Comparison of ENCODE assay signal across 10 mouse cellular contexts in genomic region chr8:84388275-84388674, GRCm38 (mm10). TPM values are rescaled to one million over a fixed set of nuclear protein-coding genes. Genes with fewer than 3 reads are reported as not detected.
DNase-seq lines count a peak whose midpoint lies in the region; ATAC-seq and TF ChIP-seq lines count a peak whose summit lies in the region.
"Had no signal": no experiment of that assay in that cellular context is flagged by ENCODE, and none has a peak within 500 bp of the region (broad histone marks: within the 10 kb centered on the region; RNA-seq: fewer than 3 reads in every experiment).

TSS of gene Cacna1a (plus strand) at chr8:84388440.

- ATAC-seq in liver, embryonic 12.5 days, result no peak
- no peak for ATAC-seq in intestine, postnatal 0 days
- ATAC-seq in midbrain, embryonic 14.5 days (ENCODE audit: low FRiP score, low TSS enrichment), result no peak
- no peak for ATAC-seq in cerebellum, adult (ENCODE audit: insufficient number of reproducible peaks, low FRiP score, low TSS enrichment)

- no peaks in the 10 kb centered on the region for H3K79me2 ChIP-seq in liver, adult 2 months (ENCODE audit: control insufficient read depth, insufficient read depth, low read length)

- peaks cover 7% of the 10 kb centered on the region for H3K4me1 ChIP-seq in liver, adult 2 months (ENCODE audit: control insufficient read depth, insufficient read depth, low read length)
- no peaks in the 10 kb centered on the region for H3K4me1 ChIP-seq in liver, embryonic 12.5 days
- H3K4me1 ChIP-seq in intestine, postnatal 0 days (replicated peaks; ENCODE audit: control insufficient read depth, insufficient read depth, low read length), result no peaks in the 10 kb centered on the region
- no peaks in the 10 kb centered on the region for H3K4me1 ChIP-seq in midbrain, embryonic 14.5 days (ENCODE audit: control insufficient read depth, insufficient read depth, low read length)

- no peak within 1 kb of the TSS for H3K9ac ChIP-seq in liver, adult 2 months (ENCODE audit: low read depth, low read length)
- no peak within 1 kb of the TSS for H3K9ac ChIP-seq in liver, embryonic 12.5 days
- no peak within 1 kb of the TSS for H3K9ac ChIP-seq in intestine, postnatal 0 days (ENCODE audit: low read depth, low read length)
- no peak within 1 kb of the TSS for H3K9ac ChIP-seq in midbrain, embryonic 14.5 days (replicated peaks; ENCODE audit: low read length)
- H3K9ac ChIP-seq: embryonic facial prominence, embryonic 15.5 days had no signal

- no peak for DNase-seq in adrenal gland, adult 8-10 months
- DNase-seq in adrenal gland, postnatal 25 days, result no peak
- DNase-seq in liver, adult 2 months (ENCODE audit: extremely low read depth, low read depth, low spot score), result peak; percentile 58
- DNase-seq in midbrain, embryonic 14.5 days, result no peak
- DNase-seq in embryo, embryonic 10.5 days (ENCODE audit: low spot score), result no peak
- DNase-seq: thymus, postnatal 14 days had no signal

- H3K4me2 ChIP-seq in liver, embryonic 12.5 days, result no peak within 1 kb of the TSS
- 0 out of 2 replicates have a peak within 1 kb of the TSS, but pooled peaks have one; percentile 6 for H3K4me2 ChIP-seq in intestine, postnatal 0 days (replicated peaks; ENCODE audit: low read depth)
- no peak within 1 kb of the TSS for H3K4me2 ChIP-seq in midbrain, embryonic 14.5 days (ENCODE audit: low read length)
- H3K4me2 ChIP-seq: embryonic facial prominence, embryonic 15.5 days had no signal

- H3K4me3 ChIP-seq in liver, adult 2 months (ENCODE audit: insufficient read depth, low read depth, low read length), result no peak within 1 kb of the TSS
- H3K4me3 ChIP-seq in liver, embryonic 12.5 days, result no peak within 1 kb of the TSS
- no peak within 1 kb of the TSS for H3K4me3 ChIP-seq in intestine, postnatal 0 days (ENCODE audit: low read depth, low read length)
- no peak within 1 kb of the TSS for H3K4me3 ChIP-seq in midbrain, embryonic 14.5 days (replicated peaks; ENCODE audit: low read depth, low read length)
- H3K4me3 ChIP-seq: embryonic facial prominence, embryonic 15.5 days had no signal

- WGBS in liver, adult 2 months, result 35% methylated on average over 3 of the region's 3 CpGs
- 57% methylated on average over 3 of the region's 3 CpGs for WGBS in liver, embryonic 12.5 days (ENCODE audit: insufficient replicate concordance)
- WGBS in intestine, postnatal 0 days, result 44% methylated on average over 3 of the region's 3 CpGs
- 82% methylated on average over 3 of the region's 3 CpGs for WGBS in midbrain, embryonic 14.5 days

- no peak for TF ChIP-seq CTCF in liver, adult 2 months (IDR thresholded peaks at IDR 0.05; ENCODE audit: low read depth, low read length)
- TF ChIP-seq CTCF in intestine, postnatal 0 days (IDR thresholded peaks at IDR 0.05; ENCODE audit: low read depth), result no peak

- H3K27ac ChIP-seq in liver, adult 2 months (replicated peaks; ENCODE audit: insufficient read depth, low read depth, low read length), result no peak within 1 kb of the TSS
- H3K27ac ChIP-seq in liver, embryonic 12.5 days, result no peak within 1 kb of the TSS
- H3K27ac ChIP-seq in intestine, postnatal 0 days (ENCODE audit: low read depth, low read length), result peak within 1 kb of the TSS; percentile 47; the same call in 1 of the 2 replicates
- no peak within 1 kb of the TSS for H3K27ac ChIP-seq in midbrain, embryonic 14.5 days (replicated peaks; ENCODE audit: low read depth, low read length)
- H3K27ac ChIP-seq: embryonic facial prominence, embryonic 15.5 days had no signal

- no peak for TF ChIP-seq POLR2A in liver, adult 2 months (IDR thresholded peaks at IDR 0.05; ENCODE audit: extremely low read depth, insufficient read depth, low read length)

- no peaks in the 10 kb centered on the region for H3K27me3 ChIP-seq in liver, adult 2 months (ENCODE audit: control insufficient read depth, insufficient read depth, low read length)
- H3K27me3 ChIP-seq in liver, embryonic 12.5 days (replicated peaks), result no peaks in the 10 kb centered on the region; the same call in 1 of the 2 replicates
- H3K27me3 ChIP-seq in intestine, postnatal 0 days (replicated peaks; ENCODE audit: control insufficient read depth, insufficient read depth, low read length), result no peaks in the 10 kb centered on the region
- no peaks in the 10 kb centered on the region for H3K27me3 ChIP-seq in midbrain, embryonic 14.5 days (ENCODE audit: control insufficient read depth, insufficient read depth, low read length)
- H3K27me3 ChIP-seq: embryonic facial prominence, embryonic 15.5 days had no signal

- no peaks in the 10 kb centered on the region for H3K36me3 ChIP-seq in liver, adult 2 months (ENCODE audit: control insufficient read depth, insufficient read depth, low read length)
- H3K36me3 ChIP-seq in liver, embryonic 12.5 days, result no peaks in the 10 kb centered on the region
- no peaks in the 10 kb centered on the region for H3K36me3 ChIP-seq in intestine, postnatal 0 days (ENCODE audit: control insufficient read depth, insufficient read depth)
- no peaks in the 10 kb centered on the region for H3K36me3 ChIP-seq in midbrain, embryonic 14.5 days (ENCODE audit: control insufficient read depth, insufficient read depth, low read length)
- H3K36me3 ChIP-seq: embryonic facial prominence, embryonic 15.5 days had no signal

- H3K9me3 ChIP-seq in liver, embryonic 12.5 days (replicated peaks), result no peaks in the 10 kb centered on the region
- no peaks in the 10 kb centered on the region for H3K9me3 ChIP-seq in intestine, postnatal 0 days (ENCODE audit: control insufficient read depth)
- H3K9me3 ChIP-seq in midbrain, embryonic 14.5 days (ENCODE audit: control insufficient read depth, low read length), result no peaks in the 10 kb centered on the region
- H3K9me3 ChIP-seq: embryonic facial prominence, embryonic 15.5 days had no signal

RNA-seq across cellular contexts. Expression of gene Cacna1a, which starts in this region (rescaled TPM):
- 10 to 100 TPM in 3 of 4 experiments, 1 to 10 TPM in 1; 6.3 to 18.1 (median 11.8) TPM for total RNA-seq in adrenal gland, adult 8-10 months (2022)
- 4.9 and 8.0 TPM in 2 replicates for total RNA-seq in adrenal gland, postnatal 25 days (2021)
- 0.20 and 0.28 TPM in 2 replicates for total RNA-seq in liver, adult 2 months (2014; rRNA removed)
- 2.1 and 3.2 TPM in 2 replicates for polyA plus RNA-seq in liver, adult 2 months (2012; rRNA removed)
- polyA plus RNA-seq in liver, embryonic 12.5 days (2016; fragmentation: Nextera tagmentation; extraction: Ambion mirVana), result 0.60 and 1.8 TPM in 2 replicates
- polyA plus RNA-seq in intestine, postnatal 0 days (2015; fragmentation: Nextera tagmentation; extraction: Ambion mirVana), result 2.4 and 2.8 TPM in 2 replicates
- 13.8 and 16.1 TPM in 2 replicates for polyA plus RNA-seq in midbrain, embryonic 14.5 days (2014; fragmentation: Nextera tagmentation; extraction: Ambion mirVana)
